Mouse (Mus musculus): Measurements from ENCODE around the gene Mgrn1. TPM values are rescaled to one million over a fixed set of nuclear protein-coding genes. Genes with fewer than 3 reads are reported as not detected.

Mgrn1 gene
- polyA plus RNA-seq, 1 experiment from 2014 or later: 85.4 TPM

DNA sequence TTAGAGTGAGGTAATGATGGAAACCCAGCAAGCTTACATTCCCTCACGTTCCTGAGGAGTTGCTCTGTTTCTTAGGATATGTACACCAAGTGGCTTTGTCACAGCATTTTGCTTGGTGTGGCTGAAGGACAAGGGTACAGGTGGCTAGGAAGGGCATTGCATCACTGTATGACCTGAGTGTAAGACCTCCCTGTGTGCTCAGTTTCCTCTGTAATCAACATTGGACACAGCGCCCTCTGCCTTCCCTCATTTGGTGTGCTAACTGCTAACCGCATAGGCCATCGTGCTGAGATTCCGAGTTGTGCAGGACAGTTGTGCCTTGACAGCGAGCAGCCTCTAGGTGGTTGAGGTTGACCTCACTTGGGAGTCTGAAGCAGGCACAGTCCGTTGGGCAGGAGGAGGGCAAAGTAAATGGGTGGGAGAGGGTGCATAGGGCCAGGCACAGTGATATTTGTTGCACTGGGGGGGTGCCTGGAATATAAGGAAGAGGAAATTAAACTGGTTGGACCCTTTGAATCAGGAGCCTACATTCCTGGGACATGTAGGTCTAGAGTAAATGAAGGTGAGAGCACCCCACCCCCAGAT, 11.2 kb downstream of the Mgrn1 start:
- Histone ChIP-seq H3K27ac (ENCODE audit: low read length) (no peak overlapping the region), H3K4me2 (replicated peaks; ENCODE audit: low read depth, low read length) (no peak overlapping the region), H3K36me3 (ENCODE audit: control insufficient read depth, insufficient read depth, low read length) (no peaks in the 10 kb centered on the region), H3K27me3 (ENCODE audit: control insufficient read depth, insufficient read depth, low read length) (no peaks in the 10 kb centered on the region), H3K9ac (replicated peaks; ENCODE audit: low read depth, low read length) (no peak overlapping the region), H3K4me3 (ENCODE audit: low read depth, low read length) (no peak overlapping the region), H3K4me1 (ENCODE audit: control insufficient read depth, insufficient read depth, low read length) (no peaks in the 10 kb centered on the region), H3K9me3 (ENCODE audit: control insufficient read depth, low read depth, low read length) (no peaks in the 10 kb centered on the region)
- ATAC-seq (ENCODE audit: insufficient number of reproducible peaks, insufficient read depth, low FRiP score, low read depth): no peak
- 58% methylated on average over 7 of the region's 7 CpGs for WGBS

DNA sequence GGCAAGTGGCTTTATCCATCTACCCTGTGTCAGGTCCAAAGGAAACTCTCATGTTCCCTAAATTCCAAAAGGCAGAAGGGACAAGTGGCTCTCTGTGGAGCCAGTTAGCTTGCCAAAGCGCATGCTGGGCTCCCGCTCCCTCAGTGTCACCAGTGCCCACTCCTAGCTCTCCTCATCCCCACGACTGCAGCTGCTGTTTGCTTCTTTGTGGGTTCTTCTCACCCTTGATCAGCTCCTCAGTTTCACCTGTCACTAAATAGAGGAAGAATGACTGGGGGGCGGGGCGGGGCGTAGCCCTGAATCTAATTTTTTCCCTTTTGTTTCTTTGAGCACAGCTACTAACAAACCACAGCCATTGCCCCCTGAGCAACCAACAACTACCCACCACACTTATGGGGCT, 12.8 kb downstream of the Mgrn1 start:
- Histone ChIP-seq H3K4me3 (ENCODE audit: low read depth, low read length) (no peak overlapping the region), H3K4me1 (ENCODE audit: control insufficient read depth, insufficient read depth, low read length) (no peaks in the 10 kb centered on the region), H3K27me3 (ENCODE audit: control insufficient read depth, insufficient read depth, low read length) (no peaks in the 10 kb centered on the region), H3K4me2 (replicated peaks; ENCODE audit: low read depth, low read length) (no peak overlapping the region), H3K9me3 (ENCODE audit: control insufficient read depth, low read depth, low read length) (no peaks in the 10 kb centered on the region), H3K27ac (ENCODE audit: low read length) (no peak overlapping the region), H3K9ac (replicated peaks; ENCODE audit: low read depth, low read length) (no peak overlapping the region), H3K36me3 (ENCODE audit: control insufficient read depth, insufficient read depth, low read length) (no peaks in the 10 kb centered on the region)
- 90% methylated on average over 6 of the region's 6 CpGs for whole genome bisulfite sequencing
- no peak for ATAC-seq (ENCODE audit: insufficient number of reproducible peaks, insufficient read depth, low FRiP score, low read depth)

DNA sequence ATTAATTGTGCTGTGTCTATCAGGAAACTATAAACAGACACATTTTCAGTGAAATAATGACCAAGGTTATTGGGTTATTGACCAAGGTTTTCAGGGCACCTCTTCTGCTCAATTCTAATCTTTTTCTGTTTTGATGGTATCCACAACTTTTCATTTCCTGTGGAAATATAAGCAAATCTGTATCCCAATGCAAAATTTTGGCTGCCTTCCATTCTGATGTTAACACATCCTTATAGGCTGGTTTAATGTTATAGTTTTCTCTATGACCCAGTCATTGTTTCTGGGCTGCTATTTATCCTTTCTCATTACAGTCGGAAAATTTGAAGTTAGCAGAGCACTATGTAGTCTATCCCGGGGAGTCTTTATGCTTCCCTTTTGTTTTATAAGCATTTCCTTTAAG, 13.7 kb downstream of the Mgrn1 start:
- H3K9me3 ChIP-seq (ENCODE audit: control insufficient read depth, low read depth, low read length): no peaks in the 10 kb centered on the region
- no peak for ATAC-seq (ENCODE audit: insufficient number of reproducible peaks, insufficient read depth, low FRiP score, low read depth)
- H3K4me2 ChIP-seq (replicated peaks; ENCODE audit: low read depth, low read length): no peak overlapping the region
- H3K36me3 ChIP-seq (ENCODE audit: control insufficient read depth, insufficient read depth, low read length): no peaks in the 10 kb centered on the region
- H3K4me1 ChIP-seq (ENCODE audit: control insufficient read depth, insufficient read depth, low read length): no peaks in the 10 kb centered on the region
- no peaks in the 10 kb centered on the region for H3K27me3 ChIP-seq (ENCODE audit: control insufficient read depth, insufficient read depth, low read length)
- H3K4me3 ChIP-seq (ENCODE audit: low read depth, low read length): no peak overlapping the region
- H3K27ac ChIP-seq (ENCODE audit: low read length): no peak overlapping the region
- WGBS: 66% methylated on average over 2 of the region's 2 CpGs
- no peak overlapping the region for H3K9ac ChIP-seq (replicated peaks; ENCODE audit: low read depth, low read length)

- H3K27me3 ChIP-seq (ENCODE audit: control insufficient read depth, insufficient read depth, low read length): no peaks in the 10 kb centered on the region
- no peaks in the 10 kb centered on the region for H3K4me1 ChIP-seq (ENCODE audit: control insufficient read depth, insufficient read depth, low read length)
- H3K27ac ChIP-seq (ENCODE audit: low read length): no peak overlapping the region
- H3K4me3 ChIP-seq (ENCODE audit: low read depth, low read length): no peak overlapping the region
- H3K36me3 ChIP-seq (ENCODE audit: control insufficient read depth, insufficient read depth, low read length): no peaks in the 10 kb centered on the region
- no peaks in the 10 kb centered on the region for H3K9me3 ChIP-seq (ENCODE audit: control insufficient read depth, low read depth, low read length)
- WGBS: 68% methylated on average over 7 of the region's 7 CpGs
- no peak overlapping the region for H3K4me2 ChIP-seq (replicated peaks; ENCODE audit: low read depth, low read length)
- H3K9ac ChIP-seq (replicated peaks; ENCODE audit: low read depth, low read length): no peak overlapping the region
- no peak for ATAC-seq (ENCODE audit: insufficient number of reproducible peaks, insufficient read depth, low FRiP score, low read depth)
Observed at GRCm38 (mm10) chr16:4901167-4901566, 15.1 kb downstream of the Mgrn1 start.

GRCm38 (mm10) chr16:4902390-4902789, 16.3 kb downstream of the Mgrn1 start:
- Histone ChIP-seq H3K9me3 (ENCODE audit: control insufficient read depth, low read depth, low read length) (no peaks in the 10 kb centered on the region), H3K4me1 (ENCODE audit: control insufficient read depth, insufficient read depth, low read length) (no peaks in the 10 kb centered on the region), H3K9ac (replicated peaks; ENCODE audit: low read depth, low read length) (no peak overlapping the region), H3K27ac (ENCODE audit: low read length) (no peak overlapping the region), H3K27me3 (ENCODE audit: control insufficient read depth, insufficient read depth, low read length) (no peaks in the 10 kb centered on the region), H3K4me2 (replicated peaks; ENCODE audit: low read depth, low read length) (no peak overlapping the region), H3K36me3 (ENCODE audit: control insufficient read depth, insufficient read depth, low read length) (no peaks in the 10 kb centered on the region; the same call in 1 of the 2 replicates), H3K4me3 (ENCODE audit: low read depth, low read length) (no peak overlapping the region)
- 87% methylated on average over 2 of the region's 2 CpGs for WGBS
- no peak for ATAC-seq (ENCODE audit: insufficient number of reproducible peaks, insufficient read depth, low FRiP score, low read depth)

DNA sequence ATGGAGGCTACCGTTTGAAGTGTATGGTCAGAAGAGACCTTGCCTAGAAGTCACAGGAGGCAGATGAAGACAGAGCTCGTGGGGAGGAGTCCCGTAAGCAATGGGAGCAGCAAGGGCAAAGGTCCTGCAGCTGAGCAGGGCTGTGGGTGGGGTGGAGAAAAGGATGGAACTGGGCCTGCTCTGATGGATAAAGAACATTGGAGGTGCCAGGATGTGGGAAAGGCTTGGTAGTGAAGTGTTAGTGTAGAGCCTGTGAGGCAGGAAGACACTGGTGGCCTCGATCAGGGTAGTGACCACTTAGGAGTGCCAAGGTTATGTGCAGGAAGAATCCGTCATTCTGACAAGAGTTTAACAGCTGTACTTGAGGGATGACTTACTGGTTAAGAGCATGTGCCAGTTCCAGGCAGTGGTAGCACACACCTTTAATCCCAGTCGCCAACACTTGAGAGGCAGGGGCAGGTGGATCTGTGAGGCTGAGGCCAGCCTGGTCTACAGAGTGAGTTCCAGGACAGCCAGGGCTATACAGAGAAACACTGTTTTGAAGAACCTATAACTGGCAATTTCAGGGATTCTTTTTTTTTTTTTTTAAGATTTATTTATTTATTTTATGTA, 17.5 kb downstream of the Mgrn1 start:
- H3K9ac ChIP-seq (replicated peaks; ENCODE audit: low read depth, low read length): no peak overlapping the region
- no peak overlapping the region for H3K27ac ChIP-seq (ENCODE audit: low read length)
- ATAC-seq (ENCODE audit: insufficient number of reproducible peaks, insufficient read depth, low FRiP score, low read depth): no peak
- H3K36me3 ChIP-seq (ENCODE audit: control insufficient read depth, insufficient read depth, low read length): peaks cover 4% of the 10 kb centered on the region; the same call in 1 of the 2 replicates
- H3K4me2 ChIP-seq (replicated peaks; ENCODE audit: low read depth, low read length): no peak overlapping the region
- no peak overlapping the region for H3K4me3 ChIP-seq (ENCODE audit: low read depth, low read length)
- no peaks in the 10 kb centered on the region for H3K4me1 ChIP-seq (ENCODE audit: control insufficient read depth, insufficient read depth, low read length)
- no peaks in the 10 kb centered on the region for H3K27me3 ChIP-seq (ENCODE audit: control insufficient read depth, insufficient read depth, low read length)
- no peaks in the 10 kb centered on the region for H3K9me3 ChIP-seq (ENCODE audit: control insufficient read depth, low read depth, low read length)
- 63% methylated on average over 6 of the region's 6 CpGs for WGBS

GRCm38 (mm10) chr16:4904878-4905277, 18.8 kb downstream of the Mgrn1 start:
- peaks cover 14% of the 10 kb centered on the region; the same call in 1 of the 2 replicates for H3K36me3 ChIP-seq (ENCODE audit: control insufficient read depth, insufficient read depth, low read length)
- H3K4me1 ChIP-seq (ENCODE audit: control insufficient read depth, insufficient read depth, low read length): no peaks in the 10 kb centered on the region
- no peaks in the 10 kb centered on the region for H3K27me3 ChIP-seq (ENCODE audit: control insufficient read depth, insufficient read depth, low read length)
- no peak overlapping the region for H3K4me2 ChIP-seq (replicated peaks; ENCODE audit: low read depth, low read length)
- 88% methylated on average over 3 of the region's 3 CpGs for WGBS
- no peak overlapping the region for H3K9ac ChIP-seq (replicated peaks; ENCODE audit: low read depth, low read length)
- ATAC-seq (ENCODE audit: insufficient number of reproducible peaks, insufficient read depth, low FRiP score, low read depth): no peak
- no peak overlapping the region for H3K27ac ChIP-seq (ENCODE audit: low read length)
- no peak overlapping the region for H3K4me3 ChIP-seq (ENCODE audit: low read depth, low read length)
- no peaks in the 10 kb centered on the region for H3K9me3 ChIP-seq (ENCODE audit: control insufficient read depth, low read depth, low read length)

GRCm38 (mm10) chr16:4905591-4905990, 19.5 kb downstream of the Mgrn1 start:
- 63% methylated on average over 1 of the region's 1 CpGs for WGBS

DNA sequence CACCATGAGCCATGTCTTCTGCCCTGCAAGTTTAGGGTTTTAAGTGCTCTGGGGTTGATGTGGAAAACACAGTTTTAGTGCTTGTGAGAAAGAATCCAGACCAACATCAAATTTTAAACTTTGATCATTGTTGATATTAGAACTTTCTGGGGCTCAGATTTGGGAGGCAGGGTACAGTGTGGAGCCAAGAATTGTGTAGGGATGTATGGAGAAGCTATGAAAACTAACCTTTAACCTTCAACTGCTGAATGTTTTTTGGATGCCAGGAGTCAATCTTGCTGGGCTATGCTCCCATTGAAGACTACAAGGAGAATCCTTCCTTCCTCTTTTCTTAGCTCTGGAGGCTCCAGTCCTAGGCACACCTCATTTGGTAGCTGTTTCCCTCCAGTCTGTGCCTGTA, 20.5 kb downstream of the Mgrn1 start:
- Histone ChIP-seq H3K4me2 (replicated peaks; ENCODE audit: low read depth, low read length) (no peak overlapping the region), H3K4me3 (ENCODE audit: low read depth, low read length) (no peak overlapping the region), H3K4me1 (ENCODE audit: control insufficient read depth, insufficient read depth, low read length) (no peaks in the 10 kb centered on the region), H3K36me3 (ENCODE audit: control insufficient read depth, insufficient read depth, low read length) (peaks cover 25% of the 10 kb centered on the region), H3K27ac (ENCODE audit: low read length) (no peak overlapping the region), H3K9ac (replicated peaks; ENCODE audit: low read depth, low read length) (no peak overlapping the region), H3K27me3 (ENCODE audit: control insufficient read depth, insufficient read depth, low read length) (no peaks in the 10 kb centered on the region), H3K9me3 (ENCODE audit: control insufficient read depth, low read depth, low read length) (no peaks in the 10 kb centered on the region)
- no peak for ATAC-seq (ENCODE audit: insufficient number of reproducible peaks, insufficient read depth, low FRiP score, low read depth)

More at GRCm38 (mm10) chr16:4905591-4905990, 19.5 kb downstream of the Mgrn1 start:
- H3K4me2 ChIP-seq (replicated peaks; ENCODE audit: low read depth, low read length): no peak overlapping the region
- no peaks in the 10 kb centered on the region for H3K27me3 ChIP-seq (ENCODE audit: control insufficient read depth, insufficient read depth, low read length)
- H3K27ac ChIP-seq (ENCODE audit: low read length): no peak overlapping the region
- no peak overlapping the region for H3K9ac ChIP-seq (replicated peaks; ENCODE audit: low read depth, low read length)
- no peak overlapping the region for H3K4me3 ChIP-seq (ENCODE audit: low read depth, low read length)
- H3K4me1 ChIP-seq (ENCODE audit: control insufficient read depth, insufficient read depth, low read length): no peaks in the 10 kb centered on the region
- no peak for ATAC-seq (ENCODE audit: insufficient number of reproducible peaks, insufficient read depth, low FRiP score, low read depth)
- H3K36me3 ChIP-seq (ENCODE audit: control insufficient read depth, insufficient read depth, low read length): peaks cover 16% of the 10 kb centered on the region
- H3K9me3 ChIP-seq (ENCODE audit: control insufficient read depth, low read depth, low read length): no peaks in the 10 kb centered on the region

Measured in stomach, embryonic 14.5 days (tissue).